Mouse (Mus musculus) v-Abl transformed pro-B cells (cell line): Measurements from ENCODE around the gene Mapk8.
"Not testable (repeated sequence)": the region's sequence is repeated elsewhere in the genome, so short reads cannot be mapped to it uniquely, and the experiment has no call there.

Source experiments
- in situ Hi-C, 2 experiments: fragments of 400-800 bp; cut with MboI; formaldehyde crosslinking; loops; one replicate each; pipeline ENCODE4 v1.15.1; 2025; ENCODE audit not compliant: unreplicated experiment in 2 of 2

Gene Mapk8

DNA sequence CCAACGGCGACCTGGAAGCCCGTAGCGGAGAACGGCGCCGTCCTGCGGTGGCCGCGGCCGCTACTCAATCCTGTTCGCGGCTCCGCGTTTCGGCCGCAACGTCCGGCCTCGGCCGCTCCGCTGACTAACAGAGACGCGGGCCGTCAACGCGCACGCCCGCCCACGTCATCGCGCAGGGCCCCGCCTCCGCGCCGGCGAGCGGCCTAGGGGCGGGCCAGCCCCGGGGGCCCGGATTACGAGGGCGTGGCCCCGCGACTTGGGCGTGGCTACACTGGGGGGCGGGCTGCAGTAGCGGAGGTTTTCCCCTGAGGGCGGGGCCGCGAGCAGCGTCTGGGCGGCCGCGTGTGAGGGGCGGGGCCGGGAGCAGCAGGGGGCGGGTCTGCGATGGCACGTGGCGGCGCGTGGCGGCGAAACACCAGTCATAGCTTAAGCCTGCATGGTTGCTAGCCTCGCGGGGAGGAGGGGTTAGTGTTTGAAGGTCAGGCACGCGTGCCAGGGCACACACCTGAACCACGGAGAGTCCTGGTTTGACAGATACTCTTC, at the start of gene Mapk8:
Gene Mapk8 (minus strand): TSS at position 132 of the 543 bp plus-strand sequence.
- in situ Hi-C loops = no loop called here

DNA sequence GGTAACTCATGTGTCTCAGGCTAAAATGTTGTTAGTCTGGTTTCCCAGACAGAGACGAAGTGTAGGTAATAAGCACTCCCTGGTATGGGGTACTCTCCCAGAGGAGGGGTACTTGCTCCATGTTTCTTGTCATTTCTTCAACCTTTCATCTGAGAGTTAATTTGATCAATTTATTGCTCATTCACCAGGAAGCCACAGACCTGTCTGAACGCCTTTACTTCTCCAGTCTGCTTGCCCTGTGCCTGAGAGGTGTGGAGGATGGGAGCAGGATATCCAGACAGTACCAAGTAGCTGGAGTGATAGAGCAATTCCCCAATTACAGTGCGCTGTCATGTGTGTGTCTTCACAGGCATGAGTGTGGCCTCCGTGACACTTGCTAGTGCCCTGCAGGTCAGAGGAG, 48.3 kb upstream of the Mapk8 start:
- in situ Hi-C loops = no loop called here

DNA sequence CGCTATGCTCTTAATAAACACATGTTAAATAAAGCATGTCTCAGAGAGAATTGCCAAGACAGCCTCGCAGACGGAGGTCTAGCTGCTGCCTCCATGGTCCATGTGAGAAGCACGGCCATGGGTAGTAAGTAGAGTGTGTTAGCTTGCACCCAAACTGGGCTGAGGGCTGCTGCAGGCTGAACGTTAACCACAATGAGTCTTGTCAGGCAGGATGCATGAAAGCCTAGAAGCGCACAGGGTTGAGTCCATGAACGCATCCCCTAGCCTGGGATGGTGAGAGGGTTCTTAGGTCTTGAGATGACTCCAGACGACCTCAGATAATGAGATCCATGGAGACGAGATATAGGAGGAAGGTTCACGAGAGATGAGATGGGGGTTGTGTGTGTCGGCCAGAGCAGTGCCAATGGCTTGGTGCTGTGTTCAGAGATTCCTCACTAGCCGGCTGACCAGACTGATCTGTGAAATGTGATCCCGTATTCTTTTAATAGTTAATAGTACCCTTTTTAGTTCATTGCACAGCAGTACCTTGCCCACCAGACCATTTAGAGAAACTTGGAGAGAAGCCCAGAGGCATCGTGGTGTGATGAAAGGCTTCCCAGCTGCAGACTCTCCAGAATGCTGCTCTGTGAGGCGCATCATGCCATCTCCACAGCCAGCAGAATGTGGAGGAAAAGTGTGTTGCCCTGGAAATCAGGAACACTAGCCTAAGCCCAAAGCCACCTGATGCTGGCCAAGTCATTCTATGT, 41.0 kb upstream of the Mapk8 start:
- in situ Hi-C loops = no loop called here

DNA sequence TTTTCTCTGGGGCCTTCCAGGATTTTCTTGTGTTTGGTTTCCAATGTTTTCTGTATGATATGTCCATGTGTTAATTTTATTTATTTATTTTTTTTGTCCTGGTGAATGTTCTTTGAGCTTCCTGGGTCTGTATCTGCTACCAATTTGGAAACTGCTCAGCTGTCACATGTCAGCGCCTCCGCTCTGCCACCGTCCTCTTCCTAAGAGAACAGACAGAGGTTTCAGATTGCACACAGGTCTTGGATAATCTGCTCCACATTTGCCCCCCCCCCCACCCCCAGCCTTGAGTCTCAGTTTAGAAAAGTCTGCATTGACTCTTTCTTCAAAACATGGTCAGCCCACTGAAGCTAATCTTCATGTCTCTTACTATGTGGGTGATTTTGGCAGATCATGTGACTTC, 35.0 kb upstream of the Mapk8 start:
- in situ Hi-C loops = no loop called here

DNA sequence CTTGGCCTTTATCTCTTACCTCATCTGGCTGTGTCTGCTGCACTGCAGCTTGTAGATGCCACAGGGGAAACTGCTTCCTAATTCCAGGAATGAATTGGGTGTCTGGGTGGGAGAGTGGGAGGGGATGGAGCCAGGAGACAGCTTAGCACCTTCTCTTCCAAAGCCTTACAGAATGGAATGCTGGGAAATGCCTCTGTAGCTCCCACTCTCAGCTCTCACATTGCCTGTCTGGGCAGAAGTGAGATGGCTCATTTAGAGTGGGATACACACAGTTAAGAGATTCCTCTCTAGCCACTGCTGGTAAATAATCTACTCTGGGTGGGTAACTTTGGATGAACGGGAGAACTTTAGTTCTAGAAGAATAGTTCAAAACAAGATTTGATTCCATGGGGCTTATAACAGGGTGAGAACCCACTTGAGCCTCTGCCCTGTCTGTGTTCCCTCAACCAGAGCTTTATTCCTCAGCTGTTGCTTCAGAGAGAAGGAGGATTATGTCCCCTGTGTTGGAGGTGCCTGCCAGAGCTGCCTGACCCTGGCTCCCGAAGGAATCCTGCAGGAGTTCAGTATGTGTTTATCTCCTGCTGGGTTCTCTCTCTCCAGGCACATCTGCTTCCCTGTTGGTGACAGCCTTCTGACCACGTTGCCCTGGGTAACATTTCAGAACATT, 29.3 kb upstream of the Mapk8 start:
- in situ Hi-C loops = no loop called here

DNA sequence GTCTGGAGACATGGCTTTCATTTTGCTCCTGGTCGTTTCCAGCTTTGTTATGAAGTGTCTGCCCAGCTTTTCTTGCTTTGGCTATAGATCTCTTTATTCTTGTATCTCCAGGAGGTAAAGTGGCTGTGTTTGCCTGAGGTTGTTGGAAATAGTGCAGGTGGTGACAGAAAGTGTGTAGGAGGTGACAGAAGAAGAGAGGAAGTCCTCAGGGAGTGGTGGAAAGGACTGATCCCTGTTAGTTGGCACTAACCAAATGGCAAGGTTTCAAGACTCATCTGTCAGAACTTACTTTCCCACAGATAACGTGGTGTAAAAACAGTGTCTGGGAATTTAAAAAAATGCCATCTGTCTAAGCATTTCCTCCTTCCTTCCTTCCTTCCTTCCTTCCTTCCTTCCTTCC, 27.5 kb upstream of the Mapk8 start:
- in situ Hi-C loops = no loop called here

DNA sequence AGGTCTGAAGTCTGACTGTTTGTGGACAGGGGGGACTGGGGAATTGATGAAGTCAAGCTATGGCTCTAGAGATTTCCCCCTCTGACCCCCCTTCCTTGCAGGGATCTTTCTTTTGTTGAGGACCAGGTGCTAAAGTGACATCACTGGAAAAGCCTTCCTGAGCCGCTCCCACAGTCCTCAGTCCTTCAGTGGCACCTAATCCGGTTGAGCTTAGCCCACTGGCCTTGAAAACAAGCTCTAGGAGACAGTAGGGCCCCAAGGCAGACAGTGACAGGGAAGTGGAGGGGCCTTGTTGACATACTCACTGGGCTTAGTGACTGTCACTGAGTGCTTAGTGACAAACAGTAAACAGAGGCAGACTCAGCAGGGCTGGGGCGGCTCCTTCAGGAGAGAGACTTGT, 24.4 kb upstream of the Mapk8 start, which contains the start of gene Frmpd2:
Gene Frmpd2 (plus strand): TSS at position 366 of the 400 bp plus-strand sequence.
- in situ Hi-C loops = no loop called here

DNA sequence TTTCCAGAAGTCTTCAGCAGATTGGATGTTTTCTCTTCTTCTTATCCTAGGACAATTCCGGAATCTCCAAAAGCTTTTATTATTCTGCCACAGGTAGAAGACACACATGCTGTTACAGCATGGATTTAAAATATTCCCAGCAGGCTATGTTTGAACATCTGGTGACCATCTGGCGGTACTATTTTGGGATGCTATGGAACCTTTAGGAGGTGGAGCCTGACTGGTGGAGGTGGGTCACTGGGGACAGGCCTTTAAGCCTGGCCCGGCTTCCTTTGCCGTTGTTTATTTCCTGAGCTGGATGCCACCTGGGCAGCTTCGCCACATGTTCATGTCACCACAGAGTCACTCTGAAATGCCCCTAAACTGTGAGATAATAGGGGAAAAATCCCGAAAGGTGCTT, 20.8 kb upstream of the Mapk8 start:
- in situ Hi-C loops = no loop called here

DNA sequence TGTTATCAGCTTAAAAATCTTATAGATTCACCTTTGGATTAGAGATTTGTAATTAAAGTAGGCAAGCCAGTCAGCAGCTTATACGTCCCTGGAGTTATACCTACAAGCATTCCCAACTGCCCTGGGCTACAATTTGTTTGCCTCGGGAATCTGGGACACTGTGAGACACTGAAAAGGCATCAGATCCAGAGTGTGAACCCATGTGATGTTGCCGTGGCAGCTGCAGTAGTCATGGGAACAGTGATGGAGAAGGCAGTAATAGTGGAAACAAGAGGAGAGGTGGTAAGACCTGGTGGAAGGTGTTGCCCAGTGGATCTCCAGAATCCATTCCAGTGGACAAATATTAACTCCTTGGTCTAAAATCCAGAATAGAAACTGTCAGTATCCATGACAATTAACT, 16.7 kb upstream of the Mapk8 start:
- in situ Hi-C loops = no loop called here

DNA sequence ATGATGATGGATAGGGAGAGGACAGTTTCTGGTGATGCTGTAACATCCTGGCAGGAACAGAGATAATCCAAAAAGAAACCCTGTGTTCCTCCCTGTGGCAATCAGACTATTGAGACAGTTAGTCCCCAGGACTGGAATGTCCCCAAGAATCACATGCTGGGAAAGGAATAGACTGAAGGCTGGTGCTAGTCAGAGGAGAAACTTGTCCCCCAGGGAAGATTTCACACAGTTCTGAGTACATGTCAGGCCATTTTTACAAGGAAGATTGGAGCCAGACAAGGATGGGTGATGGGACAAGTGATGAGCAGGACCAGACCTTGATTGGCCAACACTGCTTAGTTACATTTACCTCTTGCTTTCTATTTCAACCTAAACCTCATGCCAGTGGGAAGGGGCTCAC, 3.4 kb upstream of the Mapk8 start:
- in situ Hi-C loops = no loop called here

DNA sequence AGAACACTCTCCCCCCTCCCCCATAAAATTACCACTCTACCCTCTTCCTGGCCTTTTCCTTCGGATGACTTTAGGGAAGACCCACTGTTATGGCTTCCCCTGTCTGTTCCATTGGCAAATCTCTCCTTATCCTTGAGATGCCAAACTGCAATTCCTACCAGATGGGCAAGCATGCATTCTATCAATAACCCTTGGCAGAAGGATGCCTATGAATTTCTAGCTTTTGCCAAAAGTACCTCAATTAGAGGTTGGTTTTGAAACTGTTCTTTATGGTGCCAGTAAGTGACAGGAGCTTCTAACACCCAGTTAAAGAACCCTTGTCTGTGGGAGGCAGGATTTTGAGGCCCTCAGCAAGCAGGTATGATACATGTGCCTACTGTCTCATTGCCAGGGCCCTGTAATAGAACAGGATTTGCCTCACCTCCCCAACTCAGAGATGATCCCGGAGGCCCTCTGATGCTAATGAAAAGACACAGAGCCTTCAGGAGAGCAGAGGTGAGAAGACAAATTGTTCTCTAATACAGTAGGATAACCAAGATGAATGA, 2.4 kb upstream of the Mapk8 start:
- in situ Hi-C loops = no loop called here

DNA sequence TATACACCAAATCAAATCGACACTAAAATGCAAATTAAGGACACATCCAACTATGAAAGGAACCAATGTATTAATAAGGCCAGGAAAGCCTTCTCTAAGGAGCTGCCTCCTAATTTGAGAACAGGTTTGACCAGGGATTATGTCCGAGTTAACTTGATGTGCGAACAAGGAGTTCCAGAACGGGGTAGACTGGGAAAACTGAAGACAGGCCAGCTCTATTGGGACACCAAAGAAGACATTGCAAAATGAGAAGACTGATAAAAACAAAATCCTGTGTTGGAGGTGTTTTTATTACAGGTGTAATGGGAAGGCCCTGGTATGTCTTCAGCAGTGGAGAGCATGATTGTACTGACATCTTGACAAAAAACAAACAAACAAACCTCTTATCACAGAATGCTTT, 1.3 kb upstream of the Mapk8 start:
- in situ Hi-C loops = no loop called here

DNA sequence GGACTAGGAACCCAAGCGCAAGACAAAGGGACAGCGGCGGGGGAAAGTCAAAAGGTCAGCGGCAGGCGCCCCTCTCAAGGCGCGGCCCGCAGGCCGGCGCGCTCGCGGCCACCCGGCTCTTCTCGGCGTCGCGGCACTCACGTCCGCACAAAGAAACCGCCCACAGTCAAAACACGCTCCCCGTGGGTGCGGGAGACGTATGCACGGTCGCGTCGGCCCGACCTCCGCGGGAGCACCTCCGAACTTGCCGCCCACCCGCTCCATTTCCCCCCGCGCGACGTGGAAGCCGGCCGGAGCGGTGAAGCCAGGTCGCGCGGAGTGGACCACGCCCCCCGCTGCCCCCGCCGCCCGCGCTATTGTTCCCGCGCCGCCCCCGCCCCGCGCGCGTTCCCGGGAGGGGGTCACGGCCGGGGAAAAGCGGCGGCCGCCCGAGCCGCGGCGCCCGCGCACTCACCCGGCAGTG, 366 bp downstream of the Mapk8 start:
- in situ Hi-C loops = no loop called here

DNA sequence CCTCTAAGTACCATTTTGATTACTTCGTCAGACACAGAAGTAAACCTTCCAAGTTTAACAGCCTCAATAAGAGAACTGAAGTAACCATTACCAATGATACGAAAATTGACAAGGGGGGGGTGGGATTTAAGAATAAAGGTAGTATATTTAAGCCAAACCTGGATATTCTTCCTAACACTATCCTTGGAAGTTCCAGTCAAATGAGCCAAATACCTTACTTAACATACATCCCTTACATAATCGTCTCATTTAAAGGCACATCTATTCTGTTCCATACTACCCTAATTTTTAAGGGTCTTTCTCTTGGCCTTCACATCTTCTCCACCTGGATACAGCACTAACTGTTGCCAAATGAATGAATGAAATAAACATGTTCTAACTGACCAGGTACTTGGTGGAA, 996 bp downstream of the Mapk8 start:
- in situ Hi-C loops = no loop called here

DNA sequence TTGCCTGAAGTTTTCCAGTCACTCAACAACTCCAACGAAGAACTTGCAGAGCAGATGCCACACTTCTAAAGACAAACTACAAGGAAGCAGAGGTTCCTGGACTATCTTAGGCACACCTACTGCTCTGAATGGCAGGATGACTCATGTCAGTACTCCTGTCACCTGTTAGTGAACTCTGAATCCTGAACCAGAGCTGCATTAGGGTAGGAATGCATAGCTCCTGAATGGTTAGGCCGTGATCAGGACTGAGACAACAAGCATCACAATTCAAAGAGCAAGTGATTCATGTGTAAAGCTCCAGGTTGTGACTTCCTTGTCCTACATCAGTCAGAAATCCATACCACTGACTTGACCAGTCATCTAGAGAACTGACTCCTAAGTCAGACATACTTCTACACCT, 3.2 kb downstream of the Mapk8 start:
- in situ Hi-C loops = no loop called here

DNA sequence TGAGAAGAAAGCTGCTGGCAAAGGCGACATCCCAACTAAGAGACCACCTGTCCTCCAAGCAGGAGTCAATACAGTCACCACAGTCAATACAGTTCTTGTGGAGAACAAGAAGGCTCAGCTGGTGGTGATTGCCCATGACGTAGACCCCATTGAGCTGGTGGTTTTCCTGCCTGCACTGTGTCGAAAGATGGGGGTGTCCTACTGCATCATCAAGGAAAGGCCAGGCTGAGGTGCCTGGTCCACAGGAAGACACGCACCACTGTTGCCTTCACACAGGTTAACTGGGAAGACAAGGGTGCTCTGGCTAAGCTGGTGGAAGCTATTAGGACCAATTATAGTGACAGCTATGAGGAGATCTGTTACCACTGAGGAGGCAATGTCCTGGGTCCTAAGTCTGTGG, 14.5 kb downstream of the Mapk8 start:
- in situ Hi-C loops = not testable (repeated sequence)

DNA sequence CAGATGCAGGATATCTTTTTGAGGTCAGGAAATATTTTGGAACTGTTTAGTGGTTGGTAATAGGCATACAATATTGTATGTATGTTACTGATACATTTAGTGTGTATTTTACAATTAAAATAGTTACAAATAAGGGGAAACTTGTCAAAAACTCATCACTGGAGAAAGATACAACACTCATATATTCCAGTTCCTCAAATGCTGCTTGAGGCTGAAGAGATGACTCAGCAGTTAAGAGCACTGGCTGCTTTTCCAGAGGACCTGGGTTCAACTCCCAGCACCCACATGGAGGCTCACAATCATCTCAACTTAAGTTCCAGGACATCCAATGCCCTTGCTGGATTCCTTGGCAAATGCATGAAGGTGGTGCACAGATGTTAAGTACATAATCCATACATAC, 22.8 kb downstream of the Mapk8 start:
- in situ Hi-C loops = no loop called here

DNA sequence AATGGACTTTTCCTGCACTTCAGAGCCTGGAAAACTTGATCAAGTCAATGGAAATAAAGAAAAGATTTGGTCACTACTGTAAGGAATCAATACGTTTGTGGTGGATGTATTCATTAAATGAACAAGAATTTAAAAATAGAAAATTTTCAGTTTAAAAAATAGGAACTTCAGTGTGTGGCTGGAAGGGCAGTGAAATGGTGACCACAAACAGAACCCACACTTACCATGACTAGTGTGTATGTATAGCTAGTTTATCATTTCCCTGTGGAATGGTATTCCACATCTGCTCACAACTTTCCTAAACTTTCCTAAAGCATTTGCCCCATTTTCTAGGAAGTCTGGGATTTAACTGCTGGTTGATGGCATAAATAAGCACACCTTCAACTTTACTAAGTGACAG, 24.0 kb downstream of the Mapk8 start:
- in situ Hi-C loops = no loop called here

DNA sequence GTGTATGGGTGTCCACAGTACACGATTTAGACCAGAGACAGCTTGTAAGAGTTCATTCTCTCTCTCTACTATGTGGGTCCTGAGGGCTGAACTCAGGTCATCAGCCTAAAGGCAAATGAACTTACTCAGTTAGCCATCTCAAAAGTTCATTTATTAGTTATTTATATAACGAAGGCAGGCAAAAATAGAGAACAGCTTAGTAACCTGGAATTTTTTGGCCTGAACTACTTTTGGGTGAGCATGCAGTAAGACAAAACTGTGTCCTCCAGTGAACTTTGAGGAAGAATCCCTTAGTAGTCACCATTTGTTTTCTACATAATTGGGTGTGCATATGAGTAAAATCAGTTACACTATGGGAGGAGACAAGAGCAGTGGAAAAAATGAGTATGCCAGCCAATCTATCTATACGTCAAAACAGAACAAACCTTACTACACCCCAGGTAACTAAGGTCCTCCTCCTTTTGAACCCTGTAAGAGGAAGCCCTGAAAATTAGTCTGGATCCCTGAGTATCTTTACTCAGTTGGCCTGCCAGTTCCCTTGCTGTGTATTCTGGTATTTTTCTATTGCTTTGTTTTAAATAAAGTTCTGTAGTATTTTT, 28.5 kb downstream of the Mapk8 start:
- in situ Hi-C loops = no loop called here

DNA sequence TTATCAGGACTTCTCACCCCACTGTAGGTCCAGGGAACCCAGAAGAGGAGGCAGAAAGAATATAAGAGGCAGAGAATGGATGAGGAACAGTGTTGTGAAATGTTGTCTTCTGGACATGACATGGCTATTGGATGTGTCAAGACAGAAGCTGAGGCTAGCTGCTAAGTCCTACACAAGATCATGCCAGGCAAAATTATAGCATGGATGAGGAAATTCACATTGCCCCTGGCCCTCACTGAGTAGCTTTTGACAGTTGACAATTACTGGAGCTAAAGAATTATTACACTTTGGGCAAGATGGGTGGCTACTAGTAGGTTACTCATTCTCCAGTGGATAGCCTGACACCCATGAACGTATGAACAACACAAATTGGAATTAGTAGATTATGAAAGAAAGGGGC, 31.2 kb downstream of the Mapk8 start:
- in situ Hi-C loops = no loop called here

DNA sequence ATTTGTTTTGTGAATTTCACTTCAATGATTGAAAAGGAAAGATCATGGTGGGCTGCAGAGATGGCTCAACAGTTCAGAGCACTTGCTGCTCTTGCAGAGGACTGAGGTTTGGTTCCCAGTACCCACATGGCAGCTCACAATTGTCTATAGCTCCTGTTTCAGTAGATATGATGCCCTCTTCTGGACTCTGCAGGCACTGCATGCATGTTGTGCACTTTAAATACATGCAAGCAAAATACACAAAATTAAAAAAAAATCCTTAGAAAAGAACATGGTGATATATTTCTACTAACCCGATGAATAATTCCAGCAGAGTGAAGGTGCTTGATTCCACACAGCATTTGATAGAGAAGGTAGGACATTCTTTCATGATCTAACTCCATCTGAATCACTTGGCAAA, 44.6 kb downstream of the Mapk8 start:
- in situ Hi-C loops = no loop called here
